Mouse (Mus musculus) hindbrain, embryonic 15.5 days (tissue): ENCODE data around the gene Neurl1a. TPM values are rescaled to one million over a fixed set of nuclear protein-coding genes. Genes with fewer than 3 reads are reported as not detected.

ENCODE experiments used
- ATAC-seq: fragments of 200-750 bp; cut with Nextera tagmentation; 2 replicates; pipeline ENCODE4 v1.8.0; 2017; ENCODE audit warnings: low read depth, moderate number of reproducible peaks, moderate TSS enrichment; ENCODE audit not compliant: low FRiP score
- H3K27ac ChIP-seq: fragments of 300-500 bp; sonication (generic); replicated peaks from 2 replicates; pipeline ENCODE4 v1.5.1; 2015; ENCODE audit warnings: mild to moderate bottlenecking, inconsistent platforms
- H3K27me3 ChIP-seq: fragments of 300-500 bp; sonication (generic); 2 replicates; pipeline ENCODE4 v1.6.1; 2015; ENCODE audit warnings: control low read depth, inconsistent platforms
- H3K36me3 ChIP-seq: fragments of 300-500 bp; sonication (generic); 2 replicates; pipeline ENCODE4 v1.6.1; 2015; ENCODE audit warnings: control low read depth, inconsistent platforms
- H3K4me1 ChIP-seq: fragments of 300-500 bp; sonication (generic); replicated peaks from 2 replicates; pipeline ENCODE4 v1.6.1; 2015; ENCODE audit warnings: control low read depth, inconsistent platforms
- H3K4me2 ChIP-seq: fragments of 300-500 bp; sonication (generic); 2 replicates; pipeline ENCODE4 v1.6.1; 2015; ENCODE audit warnings: moderate library complexity, mild to moderate bottlenecking, inconsistent platforms
- H3K4me3 ChIP-seq: fragments of 300-500 bp; sonication (generic); 2 replicates; pipeline ENCODE4 v1.5.1; 2015; ENCODE audit warnings: mild to moderate bottlenecking, inconsistent platforms
- H3K9ac ChIP-seq: fragments of 300-500 bp; sonication (generic); 2 replicates; pipeline ENCODE4 v1.6.1; 2015; ENCODE audit warnings: inconsistent platforms
- H3K9me3 ChIP-seq: fragments of 300-500 bp; sonication (generic); 2 replicates; pipeline ENCODE4 v1.6.1; 2016; ENCODE audit warnings: control low read depth, inconsistent platforms
- WGBS: fragments of 180-500 bp; shearing (Covaris S2); methylation state at CpG from one replicate; pipeline ENCODE4 v1.1.7; 2015; 5-methylcytosine and 5-hydroxymethylcytosine counted together
- polyA plus RNA-seq: library from polyadenylated mRNA; unstranded; fragments of >200 nt; fragmentation: Nextera tagmentation; extraction: Ambion mirVana; gene quantifications from 2 replicates; pipeline ENCODE4 v1.2.1, GENCODE M21; 2015

Gene Neurl1a
- polyA plus RNA-seq, 1 experiment from 2014 or later, result 17.9 TPM

GRCm38 (mm10) chr19:47148267-47148847 lies 30.3 kb upstream of the Neurl1a start:
- Histone ChIP-seq H3K4me1 (peaks cover 9% of the 10 kb centered on the region), H3K9me3 (no peaks in the 10 kb centered on the region), H3K4me2 (no peak overlapping the region), H3K9ac (no peak overlapping the region), H3K27ac (no peak overlapping the region), H3K4me3 (no peak overlapping the region), H3K36me3 (no peaks in the 10 kb centered on the region), H3K27me3 (no peaks in the 10 kb centered on the region)
- ATAC-seq, result no peak
- WGBS, result 79% methylated on average over 5 of the region's 5 CpGs

- peaks cover 9% of the 10 kb centered on the region for H3K4me1 ChIP-seq
- H3K4me3 ChIP-seq, result no peak overlapping the region
- H3K27me3 ChIP-seq, result no peaks in the 10 kb centered on the region
- no peak overlapping the region for H3K27ac ChIP-seq
- no peaks in the 10 kb centered on the region for H3K9me3 ChIP-seq
- H3K4me2 ChIP-seq, result no peak overlapping the region
- H3K9ac ChIP-seq, result no peak overlapping the region
- no peaks in the 10 kb centered on the region for H3K36me3 ChIP-seq
- ATAC-seq, result no peak
- WGBS, result 68% methylated on average over 4 of the region's 4 CpGs
Measured at GRCm38 (mm10) chr19:47149854-47150253, 28.8 kb upstream of the Neurl1a start.

DNA sequence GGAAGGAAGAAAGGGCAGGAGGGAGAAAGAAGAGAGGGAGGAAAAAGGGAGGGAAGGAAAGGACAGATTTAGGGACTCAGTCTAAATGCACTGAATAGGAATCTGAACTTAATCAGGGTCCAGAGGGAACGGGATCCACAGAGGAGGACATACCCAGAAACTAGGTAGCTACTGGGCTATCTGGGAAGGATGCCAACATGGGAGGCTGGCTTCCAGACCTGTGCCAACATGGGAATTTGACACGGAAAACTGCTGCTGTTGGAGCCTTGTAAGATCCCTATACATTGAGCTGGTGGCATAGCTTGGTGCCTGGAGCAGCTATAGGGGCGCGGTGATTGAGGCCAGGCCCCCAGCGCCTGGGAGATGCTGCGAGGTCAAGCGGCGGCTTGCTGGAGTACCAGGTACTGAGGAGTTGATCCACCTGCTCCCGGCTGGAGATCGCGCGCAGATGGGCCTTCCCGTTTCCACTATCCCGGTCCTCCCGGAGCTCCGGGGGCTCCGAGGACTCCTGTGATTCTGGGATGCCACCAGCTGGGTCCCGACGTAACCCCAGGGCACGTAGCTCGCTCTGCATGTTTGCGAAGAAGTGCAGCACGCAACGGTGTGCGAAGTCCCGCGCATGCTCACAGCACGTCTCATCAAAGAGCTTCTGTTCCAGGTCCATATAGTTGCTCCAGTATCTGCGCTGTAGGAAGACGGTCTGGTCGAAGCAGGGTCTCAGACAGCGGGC lies 27.1 kb upstream of the Neurl1a start:
- Histone ChIP-seq H3K4me2 (peak overlapping the region; percentile 74), H3K4me1 (peaks cover 9% of the 10 kb centered on the region), H3K27ac (peak overlapping the region; percentile 1; the same call in 1 of the 2 replicates), H3K27me3 (no peaks in the 10 kb centered on the region), H3K36me3 (no peaks in the 10 kb centered on the region), H3K9ac (peak overlapping the region; percentile 47), H3K9me3 (no peaks in the 10 kb centered on the region), H3K4me3 (peak overlapping the region; percentile 41)
- 25% methylated on average over 32 of the region's 32 CpGs for WGBS
- ATAC-seq, result peak; percentile 73; the same call in 1 of the 2 replicates

DNA sequence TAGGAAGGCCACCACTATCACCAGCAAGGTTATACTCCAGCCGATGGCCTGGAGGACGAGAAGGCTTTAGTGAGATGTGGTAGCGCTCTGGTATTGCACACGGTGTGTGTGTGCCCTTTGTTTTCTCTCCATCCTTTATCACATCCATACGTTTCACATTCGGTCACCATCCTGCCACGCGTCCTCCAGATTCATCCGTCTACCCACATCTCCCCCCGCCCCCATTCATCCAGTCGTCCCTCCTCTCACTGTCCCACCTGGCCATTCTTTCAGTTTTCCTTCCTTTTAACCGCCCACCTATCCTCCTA lies 26.6 kb upstream of the Neurl1a start:
- Histone ChIP-seq H3K27ac (peak overlapping the region; percentile 1; the same call in 1 of the 2 replicates), H3K4me2 (peak overlapping the region; percentile 74), H3K27me3 (no peaks in the 10 kb centered on the region), H3K9ac (peak overlapping the region; percentile 47; the same call in 1 of the 2 replicates), H3K4me3 (peak overlapping the region; percentile 41), H3K9me3 (no peaks in the 10 kb centered on the region), H3K36me3 (no peaks in the 10 kb centered on the region), H3K4me1 (peaks cover 9% of the 10 kb centered on the region)
- 68% methylated on average over 12 of the region's 12 CpGs for WGBS
- no peak for ATAC-seq

DNA sequence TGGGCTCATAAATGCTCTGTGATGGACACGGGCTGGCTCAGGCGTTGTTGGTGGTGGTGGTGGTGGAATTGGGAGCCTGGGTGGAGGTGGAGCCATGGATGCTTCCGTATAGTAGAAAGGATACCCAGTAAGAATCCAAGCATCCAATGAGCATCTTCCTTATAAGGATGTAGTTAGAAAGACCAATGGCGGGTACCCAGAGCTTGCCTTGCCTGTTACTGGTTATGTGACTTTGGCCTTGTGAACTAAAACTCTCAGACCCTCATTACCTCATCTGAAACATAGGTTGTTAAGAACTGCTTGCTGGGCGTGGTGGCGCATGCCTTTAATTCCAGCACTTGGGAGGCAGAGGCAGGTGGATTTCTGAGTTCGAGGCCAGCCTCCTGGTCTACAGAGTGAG lies 24.9 kb upstream of the Neurl1a start:
- H3K27me3 ChIP-seq, result no peaks in the 10 kb centered on the region
- H3K27ac ChIP-seq, result no peak overlapping the region
- H3K9ac ChIP-seq, result no peak overlapping the region
- no peaks in the 10 kb centered on the region for H3K9me3 ChIP-seq
- no peak overlapping the region for H3K4me3 ChIP-seq
- no peak for ATAC-seq
- WGBS, result 93% methylated on average over 7 of the region's 7 CpGs
- peaks cover 9% of the 10 kb centered on the region for H3K4me1 ChIP-seq
- no peak overlapping the region for H3K4me2 ChIP-seq
- no peaks in the 10 kb centered on the region for H3K36me3 ChIP-seq

- no peaks in the 10 kb centered on the region for H3K27me3 ChIP-seq
- no peak within 1 kb of the TSS for H3K4me3 ChIP-seq
- H3K4me2 ChIP-seq, result no peak within 1 kb of the TSS
- no peaks in the 10 kb centered on the region for H3K9me3 ChIP-seq
- WGBS, result 78% methylated on average over 11 of the region's 11 CpGs
- no peaks in the 10 kb centered on the region for H3K36me3 ChIP-seq
- no peak for ATAC-seq
- H3K27ac ChIP-seq, result no peak within 1 kb of the TSS
- H3K9ac ChIP-seq, result no peak within 1 kb of the TSS
- no peaks in the 10 kb centered on the region for H3K4me1 ChIP-seq
Measured at GRCm38 (mm10) chr19:47157664-47158063, 21.0 kb upstream of the Neurl1a start, which contains the start of gene Calhm3. Gene Calhm3 (minus strand): TSS chr19:47157764.

DNA sequence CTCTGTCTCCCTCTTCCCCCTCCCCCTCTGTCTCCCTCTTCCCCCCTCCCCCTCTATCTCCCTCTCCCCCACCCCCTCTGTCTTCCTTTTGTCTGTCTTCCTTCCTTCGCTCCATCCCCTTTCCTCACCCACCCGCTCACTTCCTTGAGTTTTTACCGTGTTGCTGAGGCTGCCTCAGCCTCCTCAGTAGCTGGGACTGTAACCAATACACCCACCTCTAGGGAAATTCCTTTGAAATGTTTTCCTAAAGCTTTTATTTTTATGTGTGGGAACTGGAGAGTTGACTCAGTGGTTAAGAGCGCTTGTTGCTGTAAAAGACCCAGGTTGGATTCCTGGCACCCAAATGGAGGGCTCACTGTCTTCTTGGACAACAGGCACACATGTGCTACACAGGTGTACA lies 17.0 kb upstream of the Neurl1a start:
- Histone ChIP-seq H3K4me2 (no peak overlapping the region), H3K27ac (no peak overlapping the region), H3K9ac (no peak overlapping the region), H3K4me1 (no peaks in the 10 kb centered on the region), H3K4me3 (no peak overlapping the region), H3K36me3 (no peaks in the 10 kb centered on the region), H3K9me3 (no peaks in the 10 kb centered on the region), H3K27me3 (no peaks in the 10 kb centered on the region)
- ATAC-seq, result no peak
- WGBS, result 58% methylated on average over 4 of the region's 4 CpGs

DNA sequence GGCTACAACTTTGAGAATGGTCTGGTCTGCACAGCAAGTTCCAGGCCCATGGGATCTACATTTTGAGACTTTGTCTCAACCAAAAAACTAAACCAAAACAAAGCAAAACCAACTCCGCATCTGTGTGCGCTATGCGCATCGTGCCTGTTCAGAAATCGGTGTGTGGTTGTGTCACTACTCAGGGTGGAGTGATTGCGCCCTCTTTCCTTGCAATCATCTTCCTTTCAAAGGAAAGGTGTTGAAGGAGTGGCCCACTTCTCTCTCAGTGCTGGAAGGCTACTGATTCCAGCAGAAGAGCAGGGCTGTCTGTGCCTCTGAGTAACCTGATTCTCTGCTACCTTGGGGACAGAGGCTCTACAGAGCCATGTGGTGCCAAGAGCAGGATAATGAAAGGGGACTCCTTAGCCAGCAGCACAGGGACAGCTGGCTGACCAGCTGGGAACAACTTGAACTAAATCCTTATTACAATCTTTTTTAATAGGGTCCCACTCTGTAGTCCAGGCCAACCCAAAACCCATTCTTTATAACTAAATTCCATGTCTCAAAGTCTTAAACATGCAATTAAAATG lies 15.4 kb upstream of the Neurl1a start:
- H3K27ac ChIP-seq, result no peak overlapping the region
- no peak overlapping the region for H3K9ac ChIP-seq
- H3K4me1 ChIP-seq, result peaks cover under 1% of the 10 kb centered on the region; the same call in 1 of the 2 replicates
- H3K4me3 ChIP-seq, result no peak overlapping the region
- no peaks in the 10 kb centered on the region for H3K27me3 ChIP-seq
- H3K4me2 ChIP-seq, result no peak overlapping the region
- no peak for ATAC-seq
- H3K36me3 ChIP-seq, result no peaks in the 10 kb centered on the region
- no peaks in the 10 kb centered on the region for H3K9me3 ChIP-seq
- 95% methylated on average over 6 of the region's 6 CpGs for WGBS

GRCm38 (mm10) chr19:47166758-47167157 lies 11.9 kb upstream of the Neurl1a start:
- no peaks in the 10 kb centered on the region for H3K36me3 ChIP-seq
- no peak overlapping the region for H3K4me3 ChIP-seq
- H3K4me1 ChIP-seq, result peaks cover 7% of the 10 kb centered on the region
- H3K27me3 ChIP-seq, result no peaks in the 10 kb centered on the region
- H3K4me2 ChIP-seq, result no peak overlapping the region
- WGBS, result 13% methylated on average over 3 of the region's 3 CpGs
- H3K27ac ChIP-seq, result no peak overlapping the region
- H3K9me3 ChIP-seq, result no peaks in the 10 kb centered on the region
- H3K9ac ChIP-seq, result no peak overlapping the region
- ATAC-seq, result no peak

GRCm38 (mm10) chr19:47167617-47168214 lies 10.9 kb upstream of the Neurl1a start:
- ATAC-seq, result no peak
- Histone ChIP-seq H3K27me3 (no peaks in the 10 kb centered on the region), H3K9me3 (no peaks in the 10 kb centered on the region), H3K4me1 (peaks cover 7% of the 10 kb centered on the region), H3K27ac (no peak overlapping the region), H3K4me2 (no peak overlapping the region), H3K36me3 (no peaks in the 10 kb centered on the region), H3K9ac (no peak overlapping the region), H3K4me3 (no peak overlapping the region)
- 59% methylated on average over 7 of the region's 7 CpGs for WGBS

DNA sequence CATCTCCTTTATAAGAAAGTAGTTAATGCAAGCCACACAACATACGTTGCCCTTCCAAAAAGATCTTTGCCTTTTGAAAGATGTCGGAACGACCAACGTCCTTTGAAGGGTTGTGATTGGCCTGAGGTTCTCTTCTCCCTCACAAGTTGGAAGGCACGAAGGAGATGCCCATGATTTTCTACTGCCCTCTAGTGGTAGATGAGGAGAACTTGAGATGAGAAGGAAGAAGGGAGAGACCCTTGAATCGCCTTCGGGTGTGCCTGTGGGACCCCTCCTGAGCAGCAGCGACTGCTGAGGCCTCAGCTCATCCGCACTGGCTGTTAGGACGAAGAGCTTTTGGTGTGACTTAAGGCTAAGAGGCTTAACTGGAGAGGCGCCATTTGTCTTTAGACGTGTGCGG lies 10.4 kb upstream of the Neurl1a start:
- no peaks in the 10 kb centered on the region for H3K27me3 ChIP-seq
- ATAC-seq, result no peak
- WGBS, result 13% methylated on average over 13 of the region's 13 CpGs
- H3K4me1 ChIP-seq, result peaks cover 7% of the 10 kb centered on the region
- no peak overlapping the region for H3K4me3 ChIP-seq
- no peak overlapping the region for H3K27ac ChIP-seq
- no peaks in the 10 kb centered on the region for H3K9me3 ChIP-seq
- no peak overlapping the region for H3K9ac ChIP-seq
- peak overlapping the region; percentile 30 for H3K4me2 ChIP-seq
- no peaks in the 10 kb centered on the region for H3K36me3 ChIP-seq

DNA sequence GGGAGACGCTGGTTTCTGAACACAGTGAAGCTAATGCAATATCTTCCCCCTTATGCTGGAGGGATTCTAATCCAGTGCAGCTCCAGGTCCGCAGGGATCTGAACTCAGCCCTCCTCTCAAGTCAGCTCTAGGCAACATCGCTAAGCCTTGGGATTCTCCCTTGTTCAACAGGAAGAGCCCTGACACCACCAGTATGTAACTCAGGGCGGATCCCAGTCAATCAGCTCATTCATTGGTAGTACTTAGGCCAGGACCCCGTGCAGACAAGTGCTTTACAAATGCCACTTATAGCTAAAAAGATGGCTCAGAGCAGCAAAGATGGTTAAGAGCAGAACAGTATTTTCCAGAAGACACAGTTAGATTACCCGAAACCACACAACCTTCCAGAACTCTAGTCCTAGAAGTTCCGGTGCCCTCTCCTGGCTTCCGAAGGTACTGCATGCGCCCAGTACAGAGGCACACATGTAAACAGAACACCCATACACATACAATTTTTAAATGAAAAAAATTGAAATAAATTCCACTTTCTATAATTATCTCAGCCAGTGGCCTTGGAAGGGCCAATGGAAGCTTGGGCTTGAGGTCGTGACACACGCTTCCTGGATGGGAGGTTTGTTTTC lies 9.7 kb upstream of the Neurl1a start:
- 24% methylated on average over 11 of the region's 11 CpGs for WGBS
- Histone ChIP-seq H3K4me1 (peaks cover 7% of the 10 kb centered on the region), H3K9ac (no peak overlapping the region), H3K4me3 (no peak overlapping the region), H3K27ac (no peak overlapping the region), H3K9me3 (no peaks in the 10 kb centered on the region), H3K4me2 (peak overlapping the region; percentile 30), H3K36me3 (no peaks in the 10 kb centered on the region), H3K27me3 (no peaks in the 10 kb centered on the region)
- peak; percentile 61; the same call in 1 of the 2 replicates for ATAC-seq
